Mouse (Mus musculus) regulatory T cell (primary cell): ENCODE measurements around the gene Slc10a3.

Experiments
- in situ Hi-C: fragments of 300-600 bp; cut with MboI, MseI; formaldehyde crosslinking; loops from one replicate; pipeline ENCODE4 v1.15.1; 2025; ENCODE audit warnings: high pct_unique_total_duplicates

Gene Slc10a3

GRCm38 (mm10) chrX:74372888-74373549 is at the start of gene Slc10a3, which contains the start of gene Ubl4a:
Gene Slc10a3, minus strand, starts transcription at chrX:74373349.
Gene Ubl4a, minus strand, starts transcription at chrX:74373218.
- in situ Hi-C loops = no loop called here

DNA sequence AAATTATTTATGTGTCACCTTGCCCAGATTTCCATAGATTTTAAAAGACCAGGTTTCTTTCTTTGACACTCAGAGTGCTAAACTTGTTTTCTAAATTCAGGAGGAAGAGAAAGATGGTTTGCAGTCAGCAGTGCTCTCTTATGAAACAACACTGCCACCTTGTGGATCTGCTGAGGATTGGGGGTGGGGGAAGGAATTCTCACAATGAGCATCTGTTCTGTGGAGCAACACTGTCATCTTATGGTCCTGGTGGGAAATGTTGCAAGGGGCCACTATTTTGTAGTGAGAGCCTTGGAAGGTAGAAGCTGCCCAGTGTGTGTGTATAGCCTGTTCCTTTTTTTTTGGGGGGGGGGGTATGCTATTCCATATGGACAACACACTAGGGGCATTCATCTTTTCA is 40.2 kb upstream of the Slc10a3 start:
- in situ Hi-C loops = loop anchor here (5.0 to 10.0 kb wide), 3 partner anchors 59 to 291 kb away; partner anchors contain the start of genes Emd and Lage3

GRCm38 (mm10) chrX:74408340-74408739 is 35.2 kb upstream of the Slc10a3 start:
- in situ Hi-C loops = no loop called here

DNA sequence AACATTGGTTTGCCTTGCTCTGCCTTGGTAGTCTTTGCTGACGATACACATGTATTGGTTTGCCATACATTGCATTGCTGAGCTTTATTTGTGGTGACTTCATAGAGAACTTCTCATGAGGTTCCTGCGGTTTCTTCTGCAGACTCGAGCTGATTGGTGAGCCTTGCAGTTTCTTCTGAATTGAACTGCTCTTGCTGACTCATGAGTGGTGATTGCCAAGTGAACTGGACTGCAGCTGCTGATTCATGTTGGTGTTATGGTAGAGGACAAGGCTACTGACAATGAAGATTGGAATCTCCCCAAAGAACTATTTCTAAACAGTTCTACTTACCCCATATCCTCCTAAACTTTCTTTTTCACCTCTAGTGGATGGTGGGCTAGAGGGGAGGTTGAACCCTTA is 27.0 kb upstream of the Slc10a3 start:
- in situ Hi-C loops = no loop called here

GRCm38 (mm10) chrX:74392535-74393443 is 19.6 kb upstream of the Slc10a3 start, which contains the start of the genes Fam3a and Ikbkg:
Gene Fam3a, minus strand, starts transcription at chrX:74393272.
Gene Ikbkg, plus strand, starts transcription at chrX:74393290.
- in situ Hi-C loops = loop anchor here (5.0 kb wide), 1 partner anchor 35 kb away; no protein-coding TSS in a partner anchor

DNA sequence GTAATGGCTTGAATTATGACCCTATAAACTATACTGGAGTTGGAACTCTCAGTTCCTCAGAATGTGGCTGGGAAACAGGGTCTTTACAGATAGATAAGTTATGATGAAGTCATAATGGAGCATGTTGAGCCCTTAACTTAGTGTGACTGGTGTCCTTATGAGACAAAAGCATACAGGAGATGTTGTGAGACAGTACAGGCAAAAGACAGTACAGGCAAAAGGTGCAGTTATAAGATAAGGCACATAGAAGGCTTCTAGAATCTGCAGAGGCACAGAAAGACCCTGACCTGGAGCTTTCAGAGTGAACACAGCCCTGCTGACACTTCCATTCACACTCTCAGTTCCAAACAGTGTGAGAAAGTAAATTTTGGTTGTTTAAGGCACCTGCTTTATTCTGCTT is 15.0 kb upstream of the Slc10a3 start:
- in situ Hi-C loops = no loop called here

- in situ Hi-C loops = no loop called here
These were observed 11.3 kb upstream of the Slc10a3 start for GRCm38 (mm10) chrX:74384451-74384850.

DNA sequence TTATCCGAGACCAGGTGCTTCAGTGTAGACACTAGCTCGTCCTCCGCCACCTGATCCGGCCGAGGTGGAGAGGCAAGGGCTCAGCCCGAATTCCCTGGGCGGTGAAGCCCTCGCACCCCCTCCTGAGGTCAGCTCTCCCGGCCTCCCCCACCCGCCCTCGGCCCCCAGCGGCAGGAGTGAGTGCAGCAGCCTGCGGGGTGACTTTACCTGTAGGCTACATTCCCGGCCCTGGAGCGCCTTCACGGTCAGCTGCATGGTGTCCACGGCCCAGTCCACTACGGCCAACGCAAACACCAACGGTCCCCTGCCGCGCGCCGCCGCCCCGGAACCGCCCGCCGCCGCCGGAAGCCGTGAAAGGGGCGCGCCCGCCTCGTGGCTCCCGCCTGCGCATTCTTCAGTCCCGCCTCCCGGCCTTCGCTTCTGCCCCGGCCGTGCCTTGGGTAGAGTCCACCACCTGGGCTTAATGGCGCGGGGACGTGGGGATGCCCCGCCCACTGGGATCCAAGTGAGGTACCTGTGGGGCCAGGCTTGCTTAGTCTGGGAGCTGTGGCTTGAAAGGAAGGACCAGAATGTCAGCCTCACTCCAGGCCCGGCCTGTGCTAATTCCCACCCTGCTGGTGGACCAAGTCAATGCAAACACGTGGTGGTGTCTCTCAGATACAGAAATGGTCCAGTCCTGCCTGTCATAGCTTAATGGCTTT is 4.8 kb downstream of the Slc10a3 start:
- in situ Hi-C loops = no loop called here

DNA sequence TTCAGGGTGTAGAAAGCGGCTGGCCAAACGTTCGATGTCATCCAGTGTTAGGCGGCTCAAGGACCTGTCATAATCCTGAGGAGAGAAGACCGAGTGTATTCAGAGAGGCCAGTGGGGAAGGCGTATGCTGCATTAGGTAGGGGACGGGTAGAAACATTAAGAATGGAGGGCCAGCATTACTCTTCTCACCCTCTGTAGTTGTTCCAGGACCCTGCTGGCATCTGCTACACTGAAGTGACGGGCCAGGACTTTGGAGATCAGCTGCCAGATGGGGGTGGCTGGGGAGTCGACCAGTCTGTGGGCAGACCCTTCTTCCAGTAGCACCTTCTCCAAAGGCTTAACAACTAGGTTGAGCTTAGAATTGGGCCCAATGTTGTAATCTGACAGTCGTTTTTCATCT is 5.6 kb downstream of the Slc10a3 start:
- in situ Hi-C loops = no loop called here

GRCm38 (mm10) chrX:74359171-74359570 is 14.0 kb downstream of the Slc10a3 start:
- in situ Hi-C loops = loop anchor here (5.0 to 10.0 kb wide), 2 partner anchors 33 to 56 kb away; partner anchors contain the start of genes Fam3a and Ikbkg

- in situ Hi-C loops = loop anchor here (5.0 to 10.0 kb wide), 2 partner anchors 35 to 58 kb away; partner anchors contain the start of genes Fam3a and Ikbkg
These were observed 16.1 kb downstream of the Slc10a3 start for GRCm38 (mm10) chrX:74357069-74357468.

DNA sequence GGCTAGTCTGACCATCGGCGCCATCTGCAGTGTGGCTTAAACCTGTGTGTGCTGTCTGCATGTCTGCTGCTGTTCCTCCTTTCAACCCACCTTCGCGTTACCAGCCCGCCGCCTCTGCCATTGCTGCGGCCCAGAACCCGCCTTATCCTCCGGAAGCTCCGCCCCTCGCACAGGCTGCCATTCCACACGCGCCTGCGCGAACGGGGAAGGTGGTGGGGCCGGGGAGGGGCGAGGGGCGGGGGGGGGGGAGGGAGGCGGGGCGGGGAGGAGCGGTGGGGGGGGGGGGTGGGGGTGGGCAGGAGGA is 19.7 kb downstream of the Slc10a3 start, which contains the start of gene Lage3:
Gene Lage3, minus strand, starts transcription at position 152 of the 304 bp plus-strand sequence.
- in situ Hi-C loops = loop anchor here (10.0 kb wide), 1 partner anchor 61 kb away; no protein-coding TSS in a partner anchor

- in situ Hi-C loops = loop anchor here (10.0 kb wide), 1 partner anchor 62 kb away; no protein-coding TSS in a partner anchor
These were observed 20.3 kb downstream of the Slc10a3 start for GRCm38 (mm10) chrX:74352645-74353466.

DNA sequence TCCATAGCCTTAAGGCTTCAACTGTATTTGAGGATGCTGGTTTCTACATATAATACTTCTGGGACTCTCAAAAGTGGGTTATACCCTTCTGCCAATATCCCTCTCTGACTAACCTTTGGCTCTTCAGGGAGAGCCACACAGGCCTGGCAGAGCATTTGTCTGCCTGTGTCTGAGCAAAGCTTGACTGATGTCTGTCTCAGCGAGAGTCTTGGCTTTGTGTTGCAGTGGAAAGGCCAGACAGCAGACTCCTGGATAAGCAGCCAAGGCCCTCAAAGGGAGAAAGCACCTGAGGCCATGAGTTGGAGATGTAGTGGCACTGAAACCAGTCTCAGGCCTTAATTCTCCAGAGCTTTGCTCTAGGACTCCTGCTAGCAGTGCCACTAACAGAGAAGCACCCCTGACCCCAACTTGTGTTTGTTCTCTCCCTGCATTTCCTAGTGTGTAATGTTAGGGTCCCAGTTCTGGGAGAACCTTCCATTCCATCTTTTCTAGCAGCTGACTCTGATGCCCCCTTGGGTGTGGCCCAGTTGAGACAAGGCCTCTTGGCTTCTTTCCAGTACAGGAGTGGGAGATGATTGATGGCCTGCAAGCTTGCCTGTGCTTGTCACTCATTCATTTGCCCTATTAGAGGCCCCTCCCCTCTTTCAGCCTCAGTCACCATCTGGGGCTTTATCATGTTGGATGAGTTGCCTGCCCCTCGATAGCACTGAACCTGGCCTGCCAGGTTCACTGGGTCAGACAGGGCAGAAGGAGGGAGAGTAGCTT is 42.8 kb downstream of the Slc10a3 start:
- in situ Hi-C loops = no loop called here

DNA sequence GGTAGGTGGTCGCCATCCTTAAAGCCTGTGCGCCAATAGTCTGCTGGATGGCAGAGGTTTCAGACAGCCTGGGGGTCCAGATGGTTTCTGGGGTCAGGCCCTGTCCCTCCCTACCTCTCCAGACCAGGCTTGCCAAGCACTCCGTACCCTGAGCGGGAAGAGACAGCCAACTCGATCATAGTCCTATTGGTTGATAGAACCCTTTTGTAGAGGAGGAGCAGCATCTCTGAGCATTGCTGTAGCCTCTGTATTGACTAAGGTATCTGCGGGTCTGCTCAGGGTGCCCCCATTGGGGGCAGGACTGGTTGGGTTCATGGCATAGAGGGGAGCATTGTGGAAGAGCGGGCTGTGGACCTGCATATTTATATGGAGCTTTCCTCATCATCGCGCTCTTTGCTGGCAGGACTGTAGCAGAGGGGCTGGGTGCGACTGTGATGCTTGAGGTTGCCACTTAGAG is 43.9 kb downstream of the Slc10a3 start:
- in situ Hi-C loops = no loop called here

DNA sequence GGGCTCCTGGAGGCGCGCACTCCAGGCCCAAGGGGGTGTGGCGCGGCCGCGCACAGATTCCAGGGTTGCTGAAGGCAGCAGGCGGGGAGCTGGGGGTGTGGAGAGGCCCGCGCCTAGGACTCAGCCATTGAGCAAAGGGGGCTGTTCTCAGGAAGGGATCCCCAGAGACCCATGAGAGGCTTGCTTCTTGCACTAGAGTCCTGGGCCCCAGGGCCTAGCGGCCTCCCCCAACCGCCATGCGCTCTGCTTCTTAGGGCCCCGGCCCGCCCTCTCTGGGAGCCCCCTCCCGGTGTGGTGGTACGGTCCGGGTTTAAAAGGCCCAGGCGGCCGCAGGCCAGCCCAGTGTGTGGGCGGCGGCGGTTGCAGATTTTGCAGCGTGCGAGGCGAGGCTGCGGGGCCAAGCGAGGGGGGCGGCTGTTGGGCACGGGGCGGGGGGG is 44.4 kb downstream of the Slc10a3 start, which contains the start of gene Plxna3:
Gene Plxna3, plus strand, starts transcription at position 342 of the 437 bp plus-strand sequence.
- in situ Hi-C loops = no loop called here
